Mouse (Mus musculus): ENCODE results near the gene Rbm3.
"Not testable (repeated sequence)": the region's sequence is repeated elsewhere in the genome, so short reads cannot be mapped to it uniquely, and the experiment has no call there.

Gene Rbm3

GRCm38 (mm10) chrX:8131393-8131792, 14.3 kb downstream of the Rbm3 start:
- in situ Hi-C loops (cut with MboI, MseI), result no loop called here

GRCm38 (mm10) chrX:8125235-8125634, 20.4 kb downstream of the Rbm3 start:
- in situ Hi-C loops (cut with MboI, MseI), result no loop called here

DNA sequence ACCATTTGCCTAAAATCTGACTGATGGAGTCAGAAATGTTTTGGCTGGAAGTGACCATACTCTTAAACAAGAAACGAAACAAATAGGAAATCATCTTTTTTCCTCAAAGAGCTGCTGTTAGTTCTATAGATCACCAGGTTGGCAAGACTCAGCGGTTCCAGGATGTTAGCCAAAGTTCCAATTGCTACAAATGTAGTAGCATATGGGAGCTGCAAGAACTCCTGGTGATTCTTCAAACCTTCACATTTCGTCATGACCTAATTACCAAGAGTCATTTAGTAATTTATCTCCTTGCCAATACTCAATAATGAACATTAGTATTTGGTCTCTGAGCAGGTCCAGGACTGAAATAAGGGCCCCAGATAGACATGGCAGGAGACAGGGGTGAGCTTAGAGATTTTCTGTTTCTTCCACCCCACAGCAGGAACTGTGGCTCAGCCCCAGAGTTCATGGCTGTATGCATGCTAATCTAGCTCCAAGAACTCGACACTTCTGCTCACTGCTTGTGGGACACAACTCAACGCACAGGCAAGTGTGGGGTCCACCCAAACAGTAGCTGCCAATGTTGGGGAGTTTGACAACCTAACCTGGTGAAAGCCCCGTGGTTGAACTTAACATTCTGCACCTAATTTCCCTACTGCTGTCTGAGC, 21.7 kb downstream of the Rbm3 start:
- in situ Hi-C loops (cut with MboI, MseI), result no loop called here

DNA sequence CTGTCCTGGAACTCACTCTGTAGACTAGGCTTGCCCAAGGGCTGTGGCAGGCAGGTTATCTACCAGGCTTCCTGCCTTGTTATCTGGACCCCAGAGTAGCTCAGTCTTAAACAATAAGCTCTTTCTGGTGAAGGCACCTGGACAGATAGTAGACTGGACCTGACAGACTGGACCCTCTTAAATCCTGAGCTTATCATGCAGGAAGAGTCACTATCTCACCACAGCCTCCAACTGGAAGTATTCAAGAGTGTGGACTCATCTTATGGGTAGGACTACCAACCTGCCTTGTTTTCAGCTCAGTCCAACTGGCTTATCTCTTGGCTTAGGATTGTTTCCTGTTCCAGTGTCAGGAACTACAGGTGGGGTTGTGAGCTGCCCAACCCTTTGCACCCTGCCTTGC, 28.4 kb downstream of the Rbm3 start:
- in situ Hi-C loops (cut with MboI, MseI), result no loop called here

DNA sequence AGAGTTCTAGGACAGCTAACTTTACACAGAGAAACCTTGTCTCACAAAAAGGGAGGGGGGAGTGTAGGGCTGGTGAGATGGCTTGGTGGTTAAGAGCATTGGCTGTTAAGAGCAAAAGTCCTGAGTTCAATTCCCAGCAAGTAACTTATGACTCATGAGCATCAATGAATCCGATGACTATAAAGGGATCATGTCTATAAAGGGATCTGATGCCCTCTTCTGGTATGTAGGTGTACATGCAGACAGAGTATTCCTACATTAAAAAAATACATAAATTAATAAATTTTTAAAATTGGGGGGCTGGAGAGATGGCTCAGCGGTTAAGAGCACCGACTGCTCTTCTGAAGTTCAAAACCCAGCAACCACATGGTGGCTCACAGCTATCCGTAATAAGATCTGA, 30.4 kb downstream of the Rbm3 start:
- in situ Hi-C loops (cut with MboI, MseI), result no loop called here

- in situ Hi-C loops (cut with MboI, MseI), result no loop called here
Measured at GRCm38 (mm10) chrX:8105019-8105418, 40.7 kb downstream of the Rbm3 start.

GRCm38 (mm10) chrX:8102213-8102668, 43.4 kb downstream of the Rbm3 start:
- in situ Hi-C loops (cut with MboI, MseI), result no loop called here

DNA sequence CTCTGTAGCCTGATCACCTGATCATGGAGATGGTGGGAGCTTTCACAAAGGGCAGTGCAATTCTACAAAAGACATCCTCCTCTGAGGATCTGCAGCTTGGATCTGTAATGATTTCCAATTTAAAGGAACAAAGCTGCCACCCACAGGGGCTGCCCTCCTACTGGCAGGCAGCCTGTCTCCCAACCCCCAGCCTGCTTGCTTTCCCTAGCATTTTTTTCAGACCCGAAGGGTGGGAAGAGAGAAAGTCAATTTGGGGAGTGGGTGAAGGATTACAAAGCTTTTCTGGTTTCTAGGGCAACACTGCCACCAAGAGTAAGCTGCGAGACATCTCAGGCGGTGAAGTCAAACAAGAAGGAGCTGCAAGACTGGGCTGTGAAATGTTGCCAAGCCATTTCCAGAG, 44.7 kb downstream of the Rbm3 start:
- in situ Hi-C loops (cut with MboI, MseI), result no loop called here

GRCm38 (mm10) chrX:8099435-8099834, 46.2 kb downstream of the Rbm3 start:
- in situ Hi-C loops (cut with MboI, MseI), result loop anchor here in 1 of 2 experiments (5.0 kb wide), 1 partner anchor 387 kb away; the partner anchor contains the start of gene Wdr45

GRCm38 (mm10) chrX:8096787-8097242, 48.9 kb downstream of the Rbm3 start:
- in situ Hi-C loops (cut with MboI, MseI), result loop anchor here in 1 of 2 experiments (5.0 kb wide), 1 partner anchor 385 kb away; the partner anchor contains the start of gene Wdr45

DNA sequence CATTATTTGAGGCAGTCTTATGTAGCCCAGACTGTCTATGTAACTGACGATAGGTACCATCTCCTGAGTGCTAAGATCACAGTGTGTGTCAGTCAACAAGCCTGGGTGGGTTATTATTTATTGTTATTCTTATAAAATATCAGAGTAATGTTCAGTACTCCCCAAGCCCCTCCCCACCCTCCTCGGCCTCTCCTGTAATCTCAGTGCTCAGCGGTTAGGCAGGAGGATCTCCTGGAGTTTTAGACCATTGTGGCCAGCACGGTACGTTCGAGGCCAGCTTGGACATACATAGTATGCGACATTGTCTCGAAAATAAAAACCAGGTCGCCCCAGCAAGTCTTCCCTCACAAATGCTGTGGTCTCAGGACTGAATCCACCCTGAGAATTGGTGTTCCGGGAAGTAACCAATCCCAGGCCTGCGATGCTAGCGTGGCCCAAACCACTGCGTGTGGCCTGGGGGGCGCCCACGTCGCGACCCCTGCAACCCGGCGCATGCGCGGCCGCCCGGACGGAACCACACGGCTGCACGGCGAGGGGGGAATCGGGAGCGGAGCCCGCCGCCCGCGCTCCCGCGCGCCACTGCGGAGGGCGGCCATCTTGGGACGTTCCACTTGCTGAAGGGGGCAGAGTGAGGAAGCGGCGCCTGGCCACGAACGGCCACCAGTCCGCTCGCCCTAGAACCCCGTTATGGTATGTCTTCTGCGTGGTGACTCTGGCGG, 49.5 kb downstream of the Rbm3 start:
- in situ Hi-C loops (cut with MboI, MseI), result loop anchor here in 1 of 2 experiments (5.0 kb wide), 1 partner anchor 384 kb away; the partner anchor contains the start of gene Wdr45

GRCm38 (mm10) chrX:8095546-8095945, 50.1 kb downstream of the Rbm3 start:
- in situ Hi-C loops (cut with MboI, MseI), result loop anchor here in 1 of 2 experiments (5.0 kb wide), 1 partner anchor 383 kb away; the partner anchor contains the start of gene Wdr45

DNA sequence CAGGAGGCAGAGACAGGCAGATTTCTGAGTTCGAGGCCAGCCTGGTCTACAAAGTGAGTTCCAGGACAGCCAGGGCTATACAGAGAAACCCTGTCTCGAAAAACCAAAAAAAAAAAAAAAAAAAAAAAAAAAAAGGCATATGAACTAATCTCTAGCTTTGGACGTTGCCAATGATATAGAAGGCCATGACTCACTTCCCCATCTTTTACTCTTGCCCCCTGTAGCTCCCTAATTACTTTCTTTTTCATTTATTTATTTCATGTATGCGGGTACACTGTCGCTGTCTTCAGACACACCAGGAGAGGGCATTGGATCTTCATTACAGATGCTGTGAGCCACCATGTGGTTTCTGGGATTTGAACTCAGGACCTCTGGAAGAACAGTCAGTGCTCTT, 54.7 kb downstream of the Rbm3 start:
- in situ Hi-C loops (cut with MboI, MseI), result not testable (repeated sequence)

GRCm38 (mm10) chrX:8090346-8090953, 55.2 kb downstream of the Rbm3 start, which contains the start of gene Was:
TSS of gene Was (minus strand) at chrX:8090498.
- in situ Hi-C loops (cut with MboI, MseI), result no loop called here

DNA sequence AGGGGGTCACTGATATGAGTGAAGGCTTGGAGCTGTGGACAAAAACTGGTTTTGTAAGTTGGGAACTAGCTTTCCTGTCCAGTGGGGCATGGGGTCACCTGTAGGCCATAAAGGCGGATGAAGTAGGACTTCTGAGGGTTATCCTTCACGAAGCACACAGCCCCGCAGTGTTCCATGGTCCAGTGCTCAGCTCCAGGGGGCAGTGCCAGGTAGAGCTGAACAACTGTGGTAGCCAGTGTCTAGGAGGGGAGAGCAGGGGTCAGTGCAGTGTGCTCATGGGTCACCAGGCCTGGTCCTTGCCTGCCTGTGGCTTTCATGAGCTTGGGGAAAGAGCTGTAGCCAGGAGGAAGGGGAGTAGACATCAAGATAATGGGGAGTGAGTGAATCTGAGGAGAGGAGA, 55.9 kb downstream of the Rbm3 start:
- in situ Hi-C loops (cut with MboI, MseI), result no loop called here
